Mouse (Mus musculus): ENCODE data around the gene Snapc2. TPM values are rescaled to one million over a fixed set of nuclear protein-coding genes. Genes with fewer than 3 reads are reported as not detected.

The Snapc2 gene
- total and polyA plus RNA-seq, 2 experiments from 2014 or later: 26.7 to 84.9 TPM

DNA sequence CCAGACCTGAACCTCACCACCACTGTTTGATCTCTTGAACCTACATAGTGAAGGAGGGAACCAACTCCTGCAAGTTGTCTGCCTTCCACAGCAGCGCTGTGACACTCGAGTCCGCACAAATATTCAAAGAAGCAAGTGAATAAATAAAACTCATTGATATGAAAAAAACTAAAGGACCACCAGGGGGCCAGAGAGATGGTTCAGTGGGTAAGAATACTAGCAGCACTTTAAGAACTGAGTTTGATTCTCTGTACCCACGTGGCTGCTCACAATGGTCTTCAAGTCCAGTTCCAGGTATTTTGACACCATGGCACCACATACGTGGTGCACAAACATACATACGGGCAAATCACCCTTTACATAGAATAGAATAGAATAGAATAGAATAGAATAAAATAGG, 41.8 kb upstream of the Snapc2 start:
- Histone ChIP-seq H3K9me3 (replicated peaks; ENCODE audit: control insufficient read depth, low read length) (no peaks in the 10 kb centered on the region), H3K27me3 (ENCODE audit: control insufficient read depth, insufficient read depth, low read length) (peaks cover 37% of the 10 kb centered on the region), H3K4me2 (ENCODE audit: low read depth, low read length) (no peak overlapping the region), H3K27ac (ENCODE audit: low read depth) (no peak overlapping the region), H3K4me1 (ENCODE audit: control insufficient read depth, insufficient read depth) (peaks cover 18% of the 10 kb centered on the region; the same call in 1 of the 2 replicates), H3K9ac (replicated peaks; ENCODE audit: low read depth, low read length) (no peak overlapping the region), H3K36me3 (replicated peaks; ENCODE audit: control insufficient read depth, insufficient read depth, low read length) (no peaks in the 10 kb centered on the region), H3K4me3 (ENCODE audit: low read depth, low read length) (no peak overlapping the region)
- no peak for ATAC-seq (ENCODE audit: insufficient read depth, low read depth)
- 75% methylated on average over 6 of the region's 6 CpGs for WGBS
- DNase-seq (ENCODE audit: low spot score): no peak
- TF ChIP-seq CTCF (IDR thresholded peaks at IDR 0.05; ENCODE audit: low read depth) (no peak), EP300 (IDR thresholded peaks at IDR 0.05; ENCODE audit: low read depth) (no peak)

DNA sequence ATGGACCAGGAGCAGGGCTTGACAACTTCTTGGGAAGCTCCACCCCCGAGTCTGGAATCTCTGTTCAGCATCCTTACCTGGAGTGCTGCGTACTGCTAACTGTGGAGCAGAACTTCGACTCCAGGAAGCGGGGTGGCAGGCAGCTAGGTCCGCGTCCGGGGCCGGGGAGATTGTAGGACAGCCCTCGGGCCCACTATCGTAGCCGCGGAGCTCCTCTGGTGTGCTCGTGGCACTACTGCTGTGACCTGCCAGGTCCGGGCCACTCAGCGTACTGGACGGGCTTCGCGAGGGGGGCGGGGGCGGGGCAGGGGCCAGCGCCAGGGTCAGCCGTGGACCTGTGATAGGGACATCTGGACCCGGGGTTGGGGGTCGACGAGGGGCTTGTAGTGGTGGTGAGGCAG, 40.1 kb upstream of the Snapc2 start:
- 2% methylated on average over 25 of the region's 25 CpGs for WGBS
- H3K36me3 ChIP-seq (replicated peaks; ENCODE audit: control insufficient read depth, insufficient read depth, low read length): no peaks in the 10 kb centered on the region
- DNase-seq (ENCODE audit: low spot score): no peak
- ATAC-seq (ENCODE audit: insufficient read depth, low read depth): peak; percentile 8; the same call in 1 of the 2 replicates
- H3K9ac ChIP-seq (replicated peaks; ENCODE audit: low read depth, low read length): no peak overlapping the region
- no peak for TF ChIP-seq EP300 (IDR thresholded peaks at IDR 0.05; ENCODE audit: low read depth)
- no peak for TF ChIP-seq CTCF (IDR thresholded peaks at IDR 0.05; ENCODE audit: low read depth)
- peak overlapping the region; percentile 57 for H3K4me2 ChIP-seq (ENCODE audit: low read depth, low read length)
- peaks cover 51% of the 10 kb centered on the region for H3K27me3 ChIP-seq (ENCODE audit: control insufficient read depth, insufficient read depth, low read length)
- H3K9me3 ChIP-seq (replicated peaks; ENCODE audit: control insufficient read depth, low read length): no peaks in the 10 kb centered on the region
- H3K4me3 ChIP-seq (ENCODE audit: low read depth, low read length): peak overlapping the region; percentile 41
- H3K27ac ChIP-seq (ENCODE audit: low read depth): no peak overlapping the region
- H3K4me1 ChIP-seq (ENCODE audit: control insufficient read depth, insufficient read depth): peaks cover 22% of the 10 kb centered on the region

DNA sequence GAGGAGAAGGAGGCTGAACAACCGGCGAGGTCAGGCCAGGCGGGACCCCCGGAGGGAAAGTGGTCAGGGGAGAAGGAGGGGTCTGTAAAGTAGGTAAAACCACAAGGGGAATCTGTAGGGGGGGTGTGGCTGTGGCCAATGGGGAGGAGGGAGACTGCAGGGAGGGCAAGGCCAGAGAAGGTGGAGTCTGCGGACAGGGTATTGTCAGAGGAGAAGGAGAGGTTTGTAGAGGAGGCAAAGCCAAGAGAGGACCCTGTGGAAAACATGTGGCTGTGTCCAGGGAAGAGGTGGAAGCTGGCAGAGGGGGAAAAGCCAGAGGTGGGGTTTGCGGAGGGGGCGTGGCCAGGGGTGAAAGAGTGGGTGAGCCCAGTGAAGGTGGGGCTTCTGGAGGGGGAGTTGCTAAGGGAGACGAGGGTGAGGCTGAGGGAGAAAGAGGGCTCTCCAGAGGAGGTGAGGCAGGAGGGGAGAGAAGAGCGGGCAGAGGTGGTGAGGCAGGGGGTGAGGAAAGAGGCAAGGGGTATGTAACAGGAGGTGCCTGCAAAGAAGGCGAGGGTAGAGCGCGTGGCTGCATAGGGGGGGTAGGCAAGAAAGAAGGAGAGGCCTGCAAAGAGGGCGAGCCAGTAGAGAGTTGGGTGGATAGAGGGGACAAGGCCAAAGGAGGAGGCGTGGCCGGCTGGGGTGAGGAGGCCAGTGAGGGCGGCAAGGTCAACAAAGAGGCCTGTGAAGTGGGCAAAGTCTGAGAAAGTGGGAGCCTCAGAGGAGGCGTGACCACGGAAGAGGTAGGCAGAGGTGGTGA, 39.5 kb upstream of the Snapc2 start:
- Histone ChIP-seq H3K9me3 (replicated peaks; ENCODE audit: control insufficient read depth, low read length) (no peaks in the 10 kb centered on the region), H3K4me2 (ENCODE audit: low read depth, low read length) (peak overlapping the region; percentile 57), H3K9ac (replicated peaks; ENCODE audit: low read depth, low read length) (no peak overlapping the region), H3K4me3 (ENCODE audit: low read depth, low read length) (peak overlapping the region; percentile 41), H3K27me3 (ENCODE audit: control insufficient read depth, insufficient read depth, low read length) (peaks cover 57% of the 10 kb centered on the region), H3K36me3 (replicated peaks; ENCODE audit: control insufficient read depth, insufficient read depth, low read length) (no peaks in the 10 kb centered on the region), H3K27ac (ENCODE audit: low read depth) (no peak overlapping the region), H3K4me1 (ENCODE audit: control insufficient read depth, insufficient read depth) (peaks cover 22% of the 10 kb centered on the region)
- 8% methylated on average over 18 of the region's 18 CpGs for WGBS
- peak; percentile 18 for ATAC-seq (ENCODE audit: insufficient read depth, low read depth)
- TF ChIP-seq CTCF (IDR thresholded peaks at IDR 0.05; ENCODE audit: low read depth) (no peak), EP300 (IDR thresholded peaks at IDR 0.05; ENCODE audit: low read depth) (no peak)
- no peak for DNase-seq (ENCODE audit: low spot score)

DNA sequence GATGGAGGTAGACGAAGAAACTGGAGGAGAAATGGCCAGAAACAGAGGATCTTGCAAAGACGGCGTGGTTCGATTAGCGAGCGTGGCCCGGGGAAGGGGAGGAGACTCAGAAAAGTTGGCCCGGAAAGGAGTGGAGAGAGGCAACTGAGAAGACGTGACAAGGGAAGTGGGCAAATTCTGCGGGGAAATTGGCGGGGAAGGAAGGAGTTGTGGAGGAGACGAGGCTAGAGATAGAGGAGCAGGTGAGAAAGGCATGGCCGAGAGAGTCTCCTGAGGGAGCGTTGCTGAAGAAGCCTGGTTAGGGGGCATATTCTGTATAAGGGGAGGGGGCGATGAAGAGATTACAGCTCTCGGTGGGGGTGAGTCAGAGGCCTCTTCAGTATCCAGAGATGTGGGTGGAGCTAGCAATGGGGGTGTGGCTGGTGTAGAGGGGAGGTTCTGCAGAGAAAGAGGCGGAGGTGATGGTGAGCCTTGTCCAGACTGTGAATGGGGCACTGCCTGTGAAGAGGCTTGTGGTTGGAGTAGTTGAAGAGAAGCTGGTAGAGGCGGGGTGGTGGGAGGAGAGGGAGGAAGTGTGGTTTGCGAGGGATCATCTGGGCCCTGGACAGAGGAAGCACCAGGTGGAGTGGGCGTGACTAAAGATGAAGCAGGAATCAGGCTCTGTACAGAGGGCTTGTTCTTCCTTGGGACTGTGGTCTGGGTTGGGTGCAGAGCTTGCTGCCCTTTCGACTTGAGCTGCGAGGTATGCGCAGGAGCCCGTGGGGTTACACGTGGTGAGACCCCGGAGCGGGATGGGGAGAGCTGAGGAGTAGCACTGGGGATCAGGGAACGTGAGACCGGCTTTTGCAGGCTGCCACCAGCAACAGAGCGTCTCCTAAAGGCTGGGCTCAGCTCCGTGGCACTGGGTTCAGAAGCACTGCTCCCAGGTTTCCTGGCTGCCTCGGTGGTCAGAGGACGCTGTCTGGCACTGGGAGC, 38.6 kb upstream of the Snapc2 start:
- Histone ChIP-seq H3K9me3 (replicated peaks; ENCODE audit: control insufficient read depth, low read length) (no peaks in the 10 kb centered on the region), H3K36me3 (replicated peaks; ENCODE audit: control insufficient read depth, insufficient read depth, low read length) (no peaks in the 10 kb centered on the region), H3K4me3 (ENCODE audit: low read depth, low read length) (peak overlapping the region; percentile 41), H3K4me1 (ENCODE audit: control insufficient read depth, insufficient read depth) (peaks cover 22% of the 10 kb centered on the region), H3K27me3 (ENCODE audit: control insufficient read depth, insufficient read depth, low read length) (peaks cover 57% of the 10 kb centered on the region), H3K4me2 (ENCODE audit: low read depth, low read length) (peak overlapping the region; percentile 57), H3K27ac (ENCODE audit: low read depth) (no peak overlapping the region), H3K9ac (replicated peaks; ENCODE audit: low read depth, low read length) (no peak overlapping the region)
- TF ChIP-seq EP300 (IDR thresholded peaks at IDR 0.05; ENCODE audit: low read depth) (no peak), CTCF (IDR thresholded peaks at IDR 0.05; ENCODE audit: low read depth) (no peak)
- ATAC-seq (ENCODE audit: insufficient read depth, low read depth): peak; percentile 31; the same call in 1 of the 2 replicates
- WGBS: 9% methylated on average over 33 of the region's 33 CpGs
- DNase-seq (ENCODE audit: low spot score): no peak

DNA sequence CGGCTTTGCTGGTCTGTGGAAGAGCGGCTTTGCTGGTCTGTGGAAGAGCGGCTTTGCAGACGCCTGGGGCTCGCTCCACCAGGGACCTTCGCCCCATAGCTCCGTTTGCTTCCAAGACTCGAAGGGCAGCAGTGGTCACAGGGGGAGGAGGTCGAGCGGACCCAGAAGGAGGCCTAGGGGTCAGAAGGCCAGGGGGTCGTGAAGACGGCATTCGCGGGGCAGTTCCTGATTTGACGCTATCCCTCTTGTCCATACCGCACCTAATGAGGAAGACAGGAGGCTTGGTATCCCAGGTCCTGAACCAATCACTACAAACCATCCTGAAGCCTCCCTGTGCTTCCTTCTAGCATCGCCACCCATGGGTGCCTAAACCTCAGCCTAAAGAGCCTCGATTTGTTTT, 36.6 kb upstream of the Snapc2 start:
- Histone ChIP-seq H3K27me3 (ENCODE audit: control insufficient read depth, insufficient read depth, low read length) (peaks cover 57% of the 10 kb centered on the region), H3K4me3 (ENCODE audit: low read depth, low read length) (peak overlapping the region; percentile 53)

More for the DNA sequence above, 36.6 kb upstream of the Snapc2 start:
- Histone ChIP-seq H3K36me3 (replicated peaks; ENCODE audit: control insufficient read depth, insufficient read depth, low read length) (no peaks in the 10 kb centered on the region), H3K4me2 (ENCODE audit: low read depth, low read length) (peak overlapping the region; percentile 75; the same call in 1 of the 2 replicates), H3K9ac (replicated peaks; ENCODE audit: low read depth, low read length) (no peak overlapping the region), H3K4me1 (ENCODE audit: control insufficient read depth, insufficient read depth) (peaks cover 22% of the 10 kb centered on the region), H3K9me3 (replicated peaks; ENCODE audit: control insufficient read depth, low read length) (no peaks in the 10 kb centered on the region), H3K27ac (ENCODE audit: low read depth) (no peak overlapping the region)
- TF ChIP-seq EP300 (IDR thresholded peaks at IDR 0.05; ENCODE audit: low read depth) (no peak), CTCF (IDR thresholded peaks at IDR 0.05; ENCODE audit: low read depth) (no peak)
- WGBS: 15% methylated on average over 18 of the region's 18 CpGs
- ATAC-seq (ENCODE audit: insufficient read depth, low read depth) (no peak), DNase-seq (ENCODE audit: low spot score) (no peak)
